Mouse (Mus musculus) layer of hippocampus, adult 9-11 months (tissue): ENCODE results near the gene Cybrd1.

Experiments
- DNase-seq: peaks from one replicate; pipeline ENCODE4 v3.0.0; 2022

Cybrd1 gene

DNA sequence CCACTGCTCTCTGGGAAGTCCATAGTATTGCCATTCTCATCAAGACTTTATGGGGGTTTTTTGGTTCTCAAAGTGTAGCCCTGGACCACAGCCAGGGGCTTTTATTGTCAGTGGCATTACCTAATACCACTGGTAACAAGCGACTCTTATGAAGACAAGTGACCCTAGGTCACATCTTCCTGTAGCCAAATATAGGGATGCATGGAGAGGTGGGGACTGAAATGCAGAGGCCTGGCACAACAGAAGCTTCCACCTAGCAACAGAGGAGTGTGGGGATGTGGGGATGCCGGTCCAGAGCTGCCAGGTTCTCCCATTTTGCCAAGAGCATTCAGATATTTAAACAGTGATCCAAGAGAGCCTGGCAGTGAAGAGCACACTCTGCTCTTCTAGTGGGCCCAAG lies 5.9 kb downstream of the Cybrd1 start:
- DNase-seq: no peak

DNA sequence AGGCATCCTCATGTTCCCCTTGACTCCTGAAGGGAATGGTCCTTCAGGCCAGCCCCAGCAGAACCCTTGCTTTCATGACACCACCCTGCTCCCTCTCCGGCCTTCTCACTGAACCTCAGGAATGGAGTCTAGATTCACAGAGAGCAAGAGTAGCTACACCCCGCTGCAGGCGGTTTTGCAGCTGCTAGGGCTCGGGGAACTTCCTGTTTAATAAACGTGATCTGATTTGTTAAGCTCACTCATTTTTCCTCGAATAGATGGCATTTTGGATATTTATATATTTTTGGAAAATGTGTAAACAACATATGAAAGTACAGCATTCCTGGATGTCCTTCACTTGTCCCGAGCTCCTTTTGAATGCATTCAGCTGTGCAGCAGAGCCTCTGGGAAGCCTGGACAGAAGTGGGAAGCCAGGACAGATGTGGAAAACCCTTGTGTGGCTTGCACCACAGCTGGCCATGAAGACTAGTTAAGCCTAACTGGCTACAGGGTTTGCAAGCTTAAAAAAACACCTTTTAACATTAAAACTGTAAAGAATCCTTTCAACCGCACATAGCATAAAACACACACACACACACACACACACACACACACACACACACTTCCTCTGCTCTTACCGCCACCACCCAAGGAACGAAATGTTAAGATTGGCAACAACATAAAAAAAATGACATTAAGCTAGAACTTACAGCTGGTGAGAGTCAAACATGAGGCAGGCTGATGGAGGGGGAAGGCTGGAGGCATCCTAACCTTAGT lies 10.2 kb downstream of the Cybrd1 start:
- no peak for DNase-seq

DNA sequence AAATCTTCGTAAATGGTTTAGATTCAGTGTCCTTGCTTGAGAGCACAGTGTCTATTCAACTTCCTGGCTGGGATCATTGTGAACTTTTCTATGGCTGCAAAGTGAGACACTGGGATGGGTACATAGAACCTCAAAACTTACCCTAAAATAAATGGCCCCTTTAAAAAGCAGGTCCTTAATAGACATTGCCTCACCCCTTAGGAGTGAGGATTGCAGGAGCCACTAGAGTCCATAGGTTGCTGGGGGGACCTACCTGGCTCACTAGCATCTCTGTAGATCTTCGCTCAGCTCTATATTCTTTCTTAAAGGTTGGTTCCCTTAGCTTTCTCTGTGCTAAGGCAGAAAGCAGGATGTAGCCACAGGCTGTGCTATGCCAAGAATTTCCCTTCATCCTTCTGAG lies 12.6 kb downstream of the Cybrd1 start:
- DNase-seq: no peak

DNA sequence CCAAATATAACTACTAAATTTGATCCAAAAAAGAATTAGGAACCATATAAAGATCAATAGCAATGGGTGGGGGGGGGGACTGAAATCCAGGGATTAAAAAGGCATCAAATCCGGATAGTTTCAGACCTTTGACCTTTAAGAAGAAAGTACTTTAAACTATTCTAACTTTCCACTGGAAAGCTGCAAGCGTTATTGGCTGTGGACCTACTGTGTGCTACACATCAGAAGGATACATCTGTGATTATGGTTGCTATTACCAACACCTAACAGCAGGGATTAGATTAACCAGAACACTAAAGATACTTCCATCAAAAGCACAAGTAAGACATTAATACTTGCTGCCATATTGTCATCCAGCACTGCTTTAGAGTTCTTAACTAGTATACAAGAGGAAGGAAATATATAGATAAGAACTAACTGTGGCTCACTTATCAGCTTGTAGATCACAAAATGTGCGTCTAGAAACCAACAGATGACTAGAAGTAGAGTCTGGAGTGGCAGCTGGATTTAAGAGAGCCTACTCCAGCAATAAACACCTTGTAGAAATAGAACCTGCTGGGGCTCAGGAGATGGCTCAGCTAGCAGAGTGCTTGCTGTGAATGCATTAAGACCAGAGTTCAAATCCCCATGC lies 14.3 kb downstream of the Cybrd1 start:
- DNase-seq: no peak

DNA sequence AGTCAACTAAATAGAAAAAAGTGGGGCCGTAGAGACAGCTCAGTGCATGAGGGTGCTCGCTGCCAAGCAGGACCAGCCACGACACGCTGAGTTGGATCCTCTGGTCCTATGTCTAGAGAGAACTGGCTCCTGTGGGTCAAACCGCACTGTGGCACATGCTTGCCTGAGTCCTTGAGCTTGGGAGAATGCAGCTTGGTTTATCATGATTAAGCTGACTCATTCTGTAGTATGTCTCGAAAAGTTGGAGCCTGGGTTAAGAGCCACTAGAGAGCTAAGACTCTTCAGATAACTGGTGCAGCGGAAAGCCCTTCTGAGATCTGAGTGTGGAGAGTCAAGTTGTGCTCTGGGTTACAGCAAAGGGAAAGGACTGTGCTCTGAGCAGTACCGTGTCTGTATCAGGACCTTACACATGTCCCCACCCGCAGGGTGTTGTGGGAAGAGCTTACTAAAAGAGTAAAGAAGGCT lies 16.4 kb downstream of the Cybrd1 start:
- no peak for DNase-seq

DNA sequence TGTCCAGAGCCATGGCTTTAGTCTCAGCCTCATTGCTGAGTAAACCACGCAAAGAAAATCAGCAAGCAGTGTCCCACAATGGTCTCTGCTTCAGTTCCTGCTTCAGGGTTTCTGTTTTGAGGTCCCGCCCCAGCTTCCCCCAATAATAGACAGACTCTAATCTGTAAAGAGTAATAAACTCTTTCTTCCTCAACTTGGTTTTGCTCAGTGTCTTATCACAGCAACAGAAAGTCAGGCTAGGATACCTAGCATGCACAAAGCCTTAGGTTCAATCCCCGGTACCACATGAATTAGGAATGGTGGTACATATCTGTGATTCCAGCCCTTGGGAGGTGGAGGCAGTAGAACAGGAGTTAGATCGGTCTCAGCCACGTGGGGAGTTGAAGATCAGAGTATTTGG lies 17.1 kb downstream of the Cybrd1 start:
- no peak for DNase-seq

DNA sequence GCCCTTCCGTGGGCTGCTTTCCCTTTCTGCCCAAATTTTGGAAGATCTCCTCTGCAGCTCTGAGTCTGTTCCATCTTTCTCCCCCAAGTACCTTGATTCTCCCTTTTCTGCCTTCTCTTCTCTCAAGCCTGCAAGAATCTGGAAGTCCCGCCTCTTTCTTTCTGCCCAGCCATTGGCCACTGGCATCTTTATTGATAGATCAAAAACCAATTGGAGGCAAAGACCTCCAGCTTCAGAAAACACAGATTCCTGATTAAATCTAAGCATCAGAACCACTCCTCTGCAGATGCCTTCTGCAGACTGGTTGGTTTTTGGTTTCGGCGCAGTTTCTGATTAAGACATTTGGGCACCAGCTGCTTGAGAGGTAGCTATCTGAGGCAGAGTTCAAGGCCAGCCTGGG lies 22.9 kb downstream of the Cybrd1 start:
- DNase-seq: no peak

DNA sequence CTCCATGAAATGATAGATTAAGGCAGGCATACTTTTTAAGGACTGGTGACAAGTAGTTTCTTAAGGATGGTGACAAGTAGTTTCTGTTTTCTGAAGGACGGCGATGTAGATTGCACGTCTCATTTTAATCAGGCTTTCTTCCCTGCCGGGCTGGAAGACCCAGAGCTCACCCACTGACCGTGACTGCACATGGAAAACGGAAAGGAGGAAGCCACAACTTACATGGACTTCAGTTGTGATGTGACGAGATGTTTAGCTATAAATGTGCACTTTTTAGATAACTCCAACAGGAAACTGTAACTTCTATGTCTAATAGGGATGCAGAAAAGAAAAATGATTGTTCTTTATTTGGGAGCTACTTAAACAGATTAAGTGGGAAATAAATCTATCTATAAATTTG lies 24.7 kb downstream of the Cybrd1 start:
- DNase-seq: no peak

DNA sequence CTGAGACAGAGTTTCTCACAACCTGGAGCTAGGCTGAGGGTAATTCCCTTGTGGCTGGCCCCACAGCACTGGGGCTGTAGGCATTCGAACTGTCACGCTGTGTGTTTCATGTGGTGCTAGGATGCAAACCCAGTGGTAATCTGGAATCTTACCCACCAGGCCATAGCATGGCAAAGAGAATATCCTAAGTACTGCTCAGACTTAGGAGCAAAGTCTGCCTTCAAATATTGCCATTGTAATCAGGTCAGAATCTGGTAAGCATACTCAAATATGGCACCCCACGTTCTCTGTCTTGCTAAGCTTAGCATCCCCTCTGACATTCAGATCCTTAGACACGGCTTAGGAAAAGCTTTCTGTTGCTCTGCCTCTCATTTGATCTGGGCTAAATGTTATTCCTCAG lies 28.1 kb downstream of the Cybrd1 start:
- DNase-seq: no peak

DNA sequence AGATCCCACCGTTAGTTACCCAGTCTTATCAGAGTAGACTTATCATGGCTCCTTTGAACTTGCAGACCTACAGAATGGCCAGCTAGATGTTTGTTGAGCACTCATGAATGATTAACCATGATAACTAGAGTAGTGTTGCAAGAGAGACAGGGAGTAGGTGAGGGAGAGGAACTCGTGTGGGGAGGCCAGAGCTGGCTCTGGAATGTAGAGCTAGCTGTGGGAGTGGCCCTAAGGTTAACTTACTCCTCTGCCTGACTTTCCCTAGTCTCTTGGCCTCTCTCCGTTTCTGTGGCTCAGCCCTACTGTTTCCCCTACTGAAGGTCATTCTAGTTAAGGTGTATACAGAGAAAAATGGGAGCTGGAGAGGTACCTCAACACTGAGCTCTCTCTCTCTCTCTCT lies 28.5 kb downstream of the Cybrd1 start:
- DNase-seq: no peak

DNA sequence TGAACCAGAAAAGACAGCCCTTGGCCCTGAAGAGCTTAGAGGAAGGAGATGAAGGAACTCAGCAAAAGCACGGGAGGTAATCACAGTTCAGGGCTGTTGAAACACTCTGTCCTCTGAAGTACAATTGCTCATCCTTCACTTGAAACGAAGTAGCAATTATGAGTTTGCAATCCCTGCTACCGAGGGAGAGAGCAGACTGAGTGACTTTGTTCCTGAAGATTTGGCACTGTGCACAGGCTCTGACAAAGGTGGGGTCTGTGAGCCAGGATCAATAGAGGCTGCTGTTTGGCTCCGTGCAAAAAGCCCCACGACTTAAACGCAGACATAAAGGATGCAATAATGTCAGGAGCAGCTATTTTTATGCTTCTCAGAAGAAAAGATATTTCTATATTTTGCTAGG lies 30.1 kb downstream of the Cybrd1 start:
- no peak for DNase-seq

DNA sequence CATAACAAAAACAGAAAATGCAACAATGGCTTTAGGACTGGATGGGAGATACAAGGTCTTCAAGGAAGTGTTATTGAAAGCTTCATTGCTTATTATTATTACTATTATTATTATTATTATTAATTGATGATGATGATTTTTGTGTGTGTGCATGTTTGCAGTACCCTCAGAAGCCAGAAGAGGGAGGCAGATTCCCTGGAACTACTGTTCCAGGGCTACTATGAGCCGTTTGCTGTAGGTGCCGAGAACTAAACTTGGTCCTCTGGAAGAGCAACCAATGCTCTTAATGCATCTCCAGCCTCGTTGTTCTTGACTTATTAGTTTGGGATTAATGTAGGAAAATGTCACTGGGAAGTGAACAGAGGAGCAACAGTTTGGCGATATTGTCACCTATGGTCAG lies 34.4 kb downstream of the Cybrd1 start:
- DNase-seq: no peak

DNA sequence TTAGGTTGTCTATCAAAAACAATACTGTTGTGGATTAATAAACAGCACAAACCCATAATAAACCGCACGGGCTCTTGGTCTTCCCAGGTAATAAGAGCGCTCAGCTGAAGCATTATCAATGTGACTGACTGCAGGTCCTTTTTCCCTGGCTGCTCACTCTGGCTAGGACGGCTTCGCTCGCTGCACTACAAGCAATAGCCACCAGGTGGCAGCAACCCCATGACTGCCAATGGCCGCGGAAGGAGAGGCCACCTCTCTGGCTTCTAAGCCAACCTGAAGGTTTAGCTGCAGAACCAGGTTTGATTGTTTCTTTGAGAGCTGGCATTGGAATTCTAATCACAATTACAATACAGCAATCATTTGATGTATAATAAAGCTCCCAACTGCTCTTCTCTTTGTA lies 37.8 kb downstream of the Cybrd1 start:
- peak; percentile 40 for DNase-seq

DNA sequence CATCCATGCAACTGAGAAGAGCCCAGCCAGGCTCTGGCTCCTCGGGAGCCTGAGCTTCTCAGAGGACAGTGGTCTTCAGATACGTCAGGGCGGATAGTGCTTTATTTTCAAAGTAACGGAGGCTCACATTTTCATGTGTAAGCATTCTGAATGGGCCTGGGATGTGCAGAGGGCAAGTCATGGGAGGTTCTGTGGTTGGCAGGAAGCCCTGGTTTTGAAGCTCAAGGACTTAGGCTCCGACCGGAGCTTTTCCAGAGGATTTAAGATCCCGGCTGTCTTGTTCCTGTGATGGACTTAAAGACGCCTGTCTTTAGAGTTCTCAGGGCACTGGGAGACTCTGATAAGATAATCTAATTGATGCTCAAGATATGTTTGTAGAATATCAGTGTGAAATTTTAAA lies 38.7 kb downstream of the Cybrd1 start:
- DNase-seq: no peak

DNA sequence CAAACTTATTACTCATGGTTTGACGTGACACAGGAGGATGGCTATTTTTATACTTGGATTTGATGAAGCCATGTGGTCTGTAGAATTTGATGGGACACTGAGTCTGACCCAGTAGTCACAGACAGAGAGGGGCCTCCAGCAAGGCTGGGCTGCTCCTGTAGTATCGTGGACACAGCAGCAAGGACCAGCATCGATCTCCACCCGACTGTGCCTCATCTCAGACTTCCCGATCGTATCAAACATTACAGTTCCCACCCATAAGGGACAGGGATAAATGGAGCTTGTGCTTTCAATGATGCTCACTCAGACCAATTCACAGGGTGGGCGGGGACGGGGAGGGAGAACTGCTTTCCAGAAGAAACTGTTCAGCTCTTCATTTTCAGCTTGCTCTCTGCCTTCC lies 40.2 kb downstream of the Cybrd1 start:
- DNase-seq: no peak

DNA sequence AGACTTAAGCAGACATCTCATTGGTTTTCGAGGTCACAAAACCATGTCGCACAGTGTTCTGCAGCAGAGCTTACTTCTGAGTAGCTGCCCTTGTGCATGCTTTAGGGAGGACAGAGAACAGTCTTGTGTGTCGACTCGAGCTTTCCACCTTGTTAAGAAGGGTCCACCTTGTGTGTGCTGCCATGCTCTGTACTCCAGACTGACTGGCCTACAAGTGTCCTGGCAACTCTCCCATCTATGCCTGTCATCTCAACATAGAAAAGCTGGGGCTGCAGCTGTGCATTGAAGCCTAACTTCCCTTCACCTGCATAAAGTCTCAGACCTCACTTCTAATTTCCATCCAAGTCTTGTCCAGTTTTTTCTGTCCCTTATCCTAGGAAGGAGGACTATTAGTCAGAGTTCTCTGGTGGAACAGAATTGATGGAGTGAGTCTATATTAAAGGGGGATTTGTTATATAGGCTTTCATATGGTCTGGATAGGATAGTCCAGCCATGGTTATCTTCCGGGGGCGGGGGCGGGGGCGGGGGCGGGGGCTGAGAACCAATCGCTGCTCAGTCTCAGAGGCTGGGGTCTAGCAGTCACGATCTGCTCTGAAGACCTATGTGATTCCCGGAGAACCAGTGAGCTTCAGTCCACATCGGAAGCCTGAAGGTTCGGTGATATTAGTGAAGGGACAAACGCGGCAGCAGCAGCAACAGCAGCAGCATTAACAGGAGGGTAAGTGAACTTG lies 42.0 kb downstream of the Cybrd1 start:
- no peak for DNase-seq

DNA sequence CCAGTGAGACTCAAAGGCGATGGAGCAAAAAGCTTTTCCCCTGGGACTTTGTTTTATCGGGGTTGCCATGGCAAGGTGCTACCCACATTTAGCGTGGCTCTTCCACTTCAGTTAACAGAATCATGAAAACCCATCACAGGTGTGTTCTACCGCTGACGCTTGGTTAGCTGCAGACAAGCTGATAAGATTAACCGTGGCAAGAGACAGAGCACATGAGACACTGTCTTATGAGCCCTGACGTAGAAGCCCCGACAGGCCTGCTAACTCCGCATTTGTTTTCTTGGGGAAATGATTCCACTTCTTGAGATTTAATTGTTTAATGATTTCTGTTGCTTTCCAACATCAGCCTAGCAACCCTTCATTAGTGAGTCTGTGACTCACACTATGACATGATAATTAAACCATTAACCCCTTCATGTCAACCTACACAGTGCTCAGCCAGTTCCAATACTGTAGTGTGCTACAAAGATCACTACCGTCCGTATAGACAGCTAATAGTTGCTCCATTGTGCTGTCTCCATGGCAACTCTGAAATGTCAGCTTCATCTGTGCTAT lies 42.7 kb downstream of the Cybrd1 start:
- peak; percentile 13 for DNase-seq

DNA sequence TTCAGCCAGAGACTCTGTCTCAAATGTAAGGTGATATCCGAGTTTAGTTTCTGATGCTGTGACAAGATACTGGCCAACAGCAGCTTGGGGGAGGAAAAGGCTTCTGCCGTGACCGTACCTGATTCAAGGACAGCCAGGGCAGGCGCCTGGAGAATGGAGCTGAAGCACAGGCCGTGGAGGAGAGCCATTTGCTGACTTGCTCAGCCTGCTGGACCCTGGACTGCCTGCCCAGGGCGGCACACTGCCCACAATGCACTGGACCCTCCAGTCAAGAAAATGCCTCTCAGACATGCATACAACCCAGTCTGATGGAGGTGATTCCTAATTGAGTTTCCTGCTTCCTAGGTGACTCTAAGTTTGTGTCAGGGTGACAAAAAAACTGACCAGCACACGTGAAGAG lies 43.8 kb downstream of the Cybrd1 start:
- no peak for DNase-seq

DNA sequence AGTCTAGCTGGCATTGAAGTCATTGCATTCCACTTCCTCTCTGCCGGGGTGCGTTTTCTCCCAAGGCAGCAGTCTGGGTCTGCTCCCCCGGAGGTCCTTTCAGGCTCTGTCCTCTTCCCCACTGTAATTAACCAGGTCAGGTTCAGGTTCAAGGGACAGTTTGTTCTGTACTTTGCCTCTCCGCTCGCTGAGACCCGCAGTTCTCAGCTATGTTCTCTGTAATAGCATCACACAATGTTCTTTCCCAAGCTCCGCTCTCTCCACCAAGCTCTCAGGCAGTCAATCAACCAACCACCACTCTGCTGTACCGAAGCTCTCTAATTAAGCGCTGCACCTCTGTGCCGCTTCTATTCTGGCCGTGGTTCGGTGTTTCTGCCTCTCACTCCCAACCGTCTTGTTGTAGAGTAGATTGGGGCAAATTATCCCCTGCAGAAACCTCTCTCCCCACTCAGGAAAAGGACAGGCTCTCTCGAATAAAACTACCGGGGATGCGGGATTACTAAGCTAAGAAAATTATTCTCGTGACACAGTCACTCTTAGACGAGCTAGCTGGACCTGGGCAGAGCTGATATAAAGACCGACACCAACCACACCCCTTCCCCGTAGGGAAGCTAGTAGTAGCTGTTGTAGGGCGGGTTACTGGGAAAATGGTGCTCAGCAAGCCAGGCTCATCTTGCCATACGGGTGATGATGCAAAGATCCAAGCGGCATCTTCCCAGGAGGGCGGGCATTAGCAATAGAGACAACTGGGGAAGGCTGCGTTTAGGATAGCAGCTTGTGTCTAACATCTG lies 45.3 kb downstream of the Cybrd1 start:
- no peak for DNase-seq

DNA sequence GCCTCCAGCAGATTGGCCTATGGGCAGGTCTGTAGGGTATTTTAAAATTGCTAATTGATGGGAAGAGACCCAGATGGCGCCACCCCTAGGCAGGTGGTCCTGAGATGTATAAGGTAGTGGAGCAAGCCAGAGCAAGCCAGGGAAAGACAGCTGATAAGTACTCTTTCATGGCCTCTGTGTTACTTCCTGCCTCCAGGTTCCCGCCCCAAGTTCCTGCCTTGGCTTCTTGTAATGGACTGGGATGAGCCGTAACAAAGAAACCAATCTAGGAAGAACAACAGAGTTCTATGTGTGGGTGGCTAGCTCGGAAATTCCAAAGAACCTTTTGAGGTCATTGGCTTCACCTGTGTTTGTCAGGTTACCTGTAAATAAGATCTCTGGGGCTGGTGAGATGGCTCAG lies 49.5 kb downstream of the Cybrd1 start:
- no peak for DNase-seq

DNA sequence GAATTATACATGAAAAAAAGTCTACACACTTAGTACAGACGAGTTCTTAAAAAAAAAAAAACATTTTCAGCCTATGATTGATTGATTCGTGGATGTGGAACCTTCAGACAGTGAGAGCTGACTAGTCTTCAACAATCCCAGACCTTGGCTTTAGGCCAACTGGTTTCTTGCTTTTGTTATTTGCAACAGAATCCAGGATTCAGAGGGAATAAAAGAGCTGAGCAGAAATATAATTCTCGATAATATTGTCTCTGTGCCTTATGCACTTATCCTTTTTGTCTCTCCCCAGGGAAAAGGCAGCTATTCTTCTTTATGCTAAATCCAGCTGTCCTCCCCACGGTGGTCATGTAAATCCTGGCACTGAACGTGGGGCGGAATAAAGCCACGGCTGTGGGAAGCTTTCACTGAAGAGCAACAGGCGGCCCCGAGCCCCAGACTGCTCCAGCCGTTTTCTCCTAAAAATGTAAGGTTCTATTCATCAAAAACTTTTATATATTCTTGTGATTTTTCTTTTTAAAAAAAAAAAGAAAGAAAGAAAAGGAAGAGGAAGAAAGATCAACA lies 50.8 kb downstream of the Cybrd1 start:
- DNase-seq: no peak

DNA sequence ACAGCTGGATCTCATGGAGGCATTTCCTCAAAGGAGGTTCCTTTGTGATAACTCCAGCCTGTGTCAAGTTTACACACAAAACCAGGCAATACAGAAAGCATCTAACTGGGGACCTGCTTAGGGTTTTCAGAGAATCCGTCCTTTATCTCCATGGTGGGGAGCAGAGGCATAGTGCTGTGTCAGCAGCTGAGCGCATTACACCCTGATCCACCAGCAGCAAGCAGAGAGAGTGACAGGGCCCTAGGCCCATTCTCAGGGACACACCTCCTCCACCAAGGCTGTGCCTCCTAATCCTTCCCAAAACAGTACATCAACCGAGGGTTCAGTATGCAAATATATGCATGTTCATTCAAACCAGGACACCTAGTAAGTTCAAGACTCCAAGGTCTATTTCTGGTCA lies 55.3 kb downstream of the Cybrd1 start:
- no peak for DNase-seq
